20 mouse cellular contexts compared by ENCODE assay signal in genomic region chr7:92720156-92720905, GRCm38 (mm10). TPM values are rescaled to one million over a fixed set of nuclear protein-coding genes. Genes with fewer than 3 reads are reported as not detected.
DNase-seq lines count a peak whose midpoint lies in the region; ATAC-seq and TF ChIP-seq lines count a peak whose summit lies in the region.
"Had no signal": no experiment of that assay in that cellular context is flagged by ENCODE, and none has a peak within 500 bp of the region (broad histone marks: within the 10 kb centered on the region; RNA-seq: fewer than 3 reads in every experiment).

No protein-coding gene starts in this region.

- no peak for TF ChIP-seq POLR2A in CH12.LX (IDR thresholded peaks at IDR 0.05; ENCODE audit: low read depth, low read length)

- H3K4me3 ChIP-seq in CH12.LX (replicated peaks in 1 of 3; ENCODE audit: low read depth in 2 of 3, low read length in 2 of 3, poor library complexity in 1 of 3) = no peak overlapping the region
- no peak overlapping the region for H3K4me3 ChIP-seq in intestine, embryonic 16.5 days (ENCODE audit: low read length)
- no peak overlapping the region for H3K4me3 ChIP-seq in midbrain, embryonic 11.5 days (ENCODE audit: low read depth, low read length)
- no peak overlapping the region for H3K4me3 ChIP-seq in midbrain, embryonic 15.5 days
- H3K4me3 ChIP-seq: embryonic facial prominence, embryonic 10.5 days; forebrain, embryonic 10.5 days; gastrocnemius, adult 2 months; hindbrain, embryonic 13.5 days had no signal

- H3K9me3 ChIP-seq in CH12.LX (replicated peaks; ENCODE audit: low read length) = no peaks in the 10 kb centered on the region
- H3K9me3 ChIP-seq in intestine, embryonic 16.5 days (ENCODE audit: control insufficient read depth, low read length) = no peaks in the 10 kb centered on the region
- no peaks in the 10 kb centered on the region for H3K9me3 ChIP-seq in midbrain, embryonic 11.5 days (ENCODE audit: control insufficient read depth, low read length)
- no peaks in the 10 kb centered on the region for H3K9me3 ChIP-seq in midbrain, embryonic 15.5 days
- H3K9me3 ChIP-seq: embryonic facial prominence, embryonic 10.5 days; forebrain, embryonic 10.5 days; hindbrain, embryonic 13.5 days had no signal

- in situ Hi-C loops in CH12.LX (cut with MboI; ENCODE audit: low pct_ligation_motif_present, low pct_unique_long_range_greater_than_20kb, low sequenced_read_pairs) = no loop called here

- no peak for TF ChIP-seq EP300 in CH12.LX (IDR thresholded peaks at IDR 0.05; ENCODE audit: low read length)

- intact Hi-C loops in heart, postnatal 10 days (cut with DNase I) = no loop called here

- ATAC-seq in intestine, embryonic 16.5 days = peak; percentile 67
- ATAC-seq in midbrain, embryonic 11.5 days (ENCODE audit: low FRiP score) = no peak
- ATAC-seq in midbrain, embryonic 15.5 days (replicated peaks) = no peak
- ATAC-seq: forebrain, embryonic 14.5 days had no signal

- no peak for TF ChIP-seq RAD21 in CH12.LX (IDR thresholded peaks at IDR 0.05; ENCODE audit: low read depth, low read length)

- DNase-seq in CH12.LX (ENCODE audit: extremely low read depth) = no peak
- DNase-seq in thymus, postnatal 10 days (ENCODE audit: low spot score in 2 of 2) = peak; percentile 50 to 65
- peak; percentile 55 for DNase-seq in thymus, postnatal 4 days
- DNase-seq in heart, postnatal 10 days = no peak
- DNase-seq in midbrain, embryonic 11.5 days (ENCODE audit: low spot score, missing footprints) = no peak
- DNase-seq: adrenal gland, adult 8-10 months; adrenal gland, postnatal 36 days; cerebellum, adult 2 months; cerebellum, postnatal 10 days; gastrocnemius, adult 2 months; gastrocnemius, postnatal 36 days; heart, adult 11 months; heart, postnatal 14 days had no signal

- dilution Hi-C loops in CH12.LX (cut with MboI; ENCODE audit: extremely low pct_ligation_motif_present, extremely low pct_unique_long_range_greater_than_20kb, low sequenced_read_pairs) = no loop called here

- no peak overlapping the region for H3K27ac ChIP-seq in CH12.LX (ENCODE audit: insufficient read depth, low read depth)
- no peak overlapping the region for H3K27ac ChIP-seq in intestine, embryonic 16.5 days (ENCODE audit: low read length)
- H3K27ac ChIP-seq in midbrain, embryonic 11.5 days (ENCODE audit: low read depth, low read length) = no peak overlapping the region
- H3K27ac ChIP-seq in midbrain, embryonic 15.5 days = no peak overlapping the region
- H3K27ac ChIP-seq: embryonic facial prominence, embryonic 10.5 days; forebrain, embryonic 10.5 days; gastrocnemius, adult 2 months; hindbrain, embryonic 13.5 days had no signal

- no peaks in the 10 kb centered on the region for H3K79me2 ChIP-seq in CH12.LX (replicated peaks; ENCODE audit: control insufficient read depth, extremely low read depth, insufficient read depth, poor library complexity, severe bottlenecking)

- 0 out of 4 replicates have a peak, but pooled peaks cover 0 to 2% of the 10 kb centered on the region in 2 experiments for H3K4me1 ChIP-seq in CH12.LX (ENCODE audit: control insufficient read depth in 1 of 2, insufficient read depth in 2 of 2)
- no peaks in the 10 kb centered on the region for H3K4me1 ChIP-seq in intestine, embryonic 16.5 days (ENCODE audit: control insufficient read depth, insufficient read depth, low read length)
- no peaks in the 10 kb centered on the region for H3K4me1 ChIP-seq in midbrain, embryonic 11.5 days (ENCODE audit: control insufficient read depth, insufficient read depth, low read length)
- no peaks in the 10 kb centered on the region for H3K4me1 ChIP-seq in midbrain, embryonic 15.5 days
- H3K4me1 ChIP-seq: embryonic facial prominence, embryonic 10.5 days had no signal

- H3K36me3 ChIP-seq in CH12.LX (replicated peaks in 1 of 2; ENCODE audit: control insufficient read depth in 1 of 2, insufficient read depth in 1 of 2, low read length in 1 of 2) = no peaks in the 10 kb centered on the region
- H3K36me3 ChIP-seq in intestine, embryonic 16.5 days (ENCODE audit: control insufficient read depth, insufficient read depth, low read length) = no peaks in the 10 kb centered on the region
- no peaks in the 10 kb centered on the region for H3K36me3 ChIP-seq in midbrain, embryonic 11.5 days (ENCODE audit: control insufficient read depth, insufficient read depth, low read length)
- no peaks in the 10 kb centered on the region for H3K36me3 ChIP-seq in midbrain, embryonic 15.5 days (replicated peaks)
- H3K36me3 ChIP-seq: embryonic facial prominence, embryonic 10.5 days; forebrain, embryonic 10.5 days; hindbrain, embryonic 13.5 days had no signal

- H3K27me3 ChIP-seq in CH12.LX (replicated peaks) = no peaks in the 10 kb centered on the region
- no peaks in the 10 kb centered on the region for H3K27me3 ChIP-seq in intestine, embryonic 16.5 days (replicated peaks; ENCODE audit: control insufficient read depth, insufficient read depth, low read length)
- H3K27me3 ChIP-seq in midbrain, embryonic 11.5 days (ENCODE audit: control insufficient read depth, insufficient read depth, low read length) = no peaks in the 10 kb centered on the region
- no peaks in the 10 kb centered on the region for H3K27me3 ChIP-seq in midbrain, embryonic 15.5 days (replicated peaks)
- H3K27me3 ChIP-seq: hindbrain, embryonic 13.5 days had no signal

- no peak overlapping the region for H3K9ac ChIP-seq in CH12.LX (ENCODE audit: insufficient read depth, low read depth)
- H3K9ac ChIP-seq in intestine, embryonic 16.5 days (ENCODE audit: low read depth, low read length) = no peak overlapping the region
- no peak overlapping the region for H3K9ac ChIP-seq in midbrain, embryonic 11.5 days (ENCODE audit: low read length)
- H3K9ac ChIP-seq in midbrain, embryonic 15.5 days = no peak overlapping the region
- H3K9ac ChIP-seq: hindbrain, embryonic 13.5 days had no signal

- no peak overlapping the region for H3K4me2 ChIP-seq in CH12.LX (ENCODE audit: insufficient read depth, low read depth, poor library complexity, severe bottlenecking)
- H3K4me2 ChIP-seq in intestine, embryonic 16.5 days (ENCODE audit: low read depth, low read length) = no peak overlapping the region
- H3K4me2 ChIP-seq in midbrain, embryonic 11.5 days = no peak overlapping the region
- no peak overlapping the region for H3K4me2 ChIP-seq in midbrain, embryonic 15.5 days
- H3K4me2 ChIP-seq: hindbrain, embryonic 13.5 days had no signal

- TF ChIP-seq CTCF in CH12.LX (conservative IDR thresholded peaks at IDR 0.05 in 1 of 2, IDR thresholded peaks at IDR 0.05 in 1 of 2; ENCODE audit: low read depth in 2 of 2, low read length in 2 of 2) = no peak

- 46% methylated on average over 3 of the region's 3 CpGs for WGBS in intestine, embryonic 16.5 days
- 81% methylated on average over 3 of the region's 3 CpGs for WGBS in midbrain, embryonic 11.5 days
- 78% methylated on average over 3 of the region's 3 CpGs for WGBS in midbrain, embryonic 15.5 days

TF ChIP-seq in CH12.LX, 34 proteins besides CTCF, POLR2A, EP300 and RAD21:
- TF ChIP-seq CHD2 (IDR thresholded peaks at IDR 0.05; ENCODE audit: low read length) (no peak), MAFK (IDR thresholded peaks at IDR 0.05; ENCODE audit: insufficient replicate concordance, low read length) (peak; percentile 36; the same call in 1 of the 2 replicates)

RNA-seq across cellular contexts. Expression of gene Rab30, which starts 21.1 kb away (rescaled TPM):
- total RNA-seq in CH12.LX (2012; rRNA removed) (39.1 and 48.5 TPM in 2 replicates), CH12.LX (2014; rRNA removed) (99.7 and 105 TPM in 2 replicates)
- polyA plus RNA-seq in CH12.LX (2012; ENCODE audit: insufficient read length, low read depth) = 66.2 and 68.5 TPM in 2 replicates
- polyA plus RNA-seq in intestine, embryonic 16.5 days (2015; fragmentation: Nextera tagmentation; extraction: Ambion mirVana) = 30.3 and 37.3 TPM in 2 replicates
- total RNA-seq in heart, postnatal 10 days (2021) = 10 to 100 TPM; 17.3 to 18.6 TPM
- 19.4 and 20.0 TPM in 2 replicates for polyA plus RNA-seq in midbrain, embryonic 11.5 days (2014; fragmentation: Nextera tagmentation; extraction: Ambion mirVana)
- 20.3 and 23.0 TPM in 2 replicates for polyA plus RNA-seq in midbrain, embryonic 15.5 days (2015; fragmentation: Nextera tagmentation; extraction: Ambion mirVana)
- total RNA-seq: hematopoietic stem cell, adult 5-6 weeks had no signal

RNA-seq across cellular contexts. Expression of gene Pcf11, which starts 50.6 kb away (rescaled TPM):
- 29.2 and 30.5 TPM in 2 replicates for total RNA-seq in CH12.LX (2012; rRNA removed)
- total RNA-seq in CH12.LX (2014; rRNA removed) = 30.0 and 32.7 TPM in 2 replicates
- polyA plus RNA-seq in CH12.LX (2012; ENCODE audit: insufficient read length, low read depth) = 36.1 and 37.2 TPM in 2 replicates
- polyA plus RNA-seq in intestine, embryonic 16.5 days (2015; fragmentation: Nextera tagmentation; extraction: Ambion mirVana) = 15.4 and 15.9 TPM in 2 replicates
- total RNA-seq in heart, postnatal 10 days (2021) = 10 to 100 TPM; 28.6 to 39.2 TPM
- polyA plus RNA-seq in midbrain, embryonic 11.5 days (2014; fragmentation: Nextera tagmentation; extraction: Ambion mirVana) = 19.1 and 21.2 TPM in 2 replicates
- polyA plus RNA-seq in midbrain, embryonic 15.5 days (2015; fragmentation: Nextera tagmentation; extraction: Ambion mirVana) = 20.3 and 20.6 TPM in 2 replicates

Comparison
In these comparisons a context has a peak if more than half of its experiments do, and no peak if none do; other contexts are left out.
1. DNase-seq: peak in thymus, postnatal 10 days (2 of 2) and thymus, postnatal 4 days (single experiment); none in CH12.LX (single experiment), heart, postnatal 10 days (0 of 2) and midbrain, embryonic 11.5 days (single experiment).